Mouse (Mus musculus) lung, adult 2 months (tissue): ENCODE data around the gene Ccndbp1. TPM values are rescaled to one million over a fixed set of nuclear protein-coding genes. Genes with fewer than 3 reads are reported as not detected.
"Not testable (repeated sequence)": the region's sequence is repeated elsewhere in the genome, so short reads cannot be mapped to it uniquely, and the experiment has no call there.

Experiments used
- DNase-seq: peaks from one replicate; pipeline ENCODE4 v3.0.0; 2022
- H3K4me1 ChIP-seq: fragments of 200-500 bp; 2 replicates; pipeline ENCODE4 v1.6.1; 2011; ENCODE audit warnings: low read length; ENCODE audit not compliant: control insufficient read depth, insufficient read depth
- H3K4me3 ChIP-seq: fragments of 200-500 bp; replicated peaks from 2 replicates; pipeline ENCODE3; 2011; ENCODE audit warnings: low read depth, mild to moderate bottlenecking, control low read depth, low read length; ENCODE audit errors: extremely low read depth
- CTCF ChIP-seq: fragments of 200-500 bp; IDR thresholded peaks from 2 replicates; pipeline ENCODE4 v1.5.1; 2011; ENCODE audit warnings: mild to moderate bottlenecking, low read length, control low read depth; ENCODE audit not compliant: insufficient read depth
- POLR2A ChIP-seq: fragments of 200-500 bp; IDR thresholded peaks from 2 replicates; pipeline ENCODE4 v1.6.1; 2011; ENCODE audit warnings: low read depth, mild to moderate bottlenecking, control low read depth, low read length, borderline replicate concordance; ENCODE audit errors: extremely low read depth
- WGBS: fragments of 180-500 bp; shearing (Covaris S2); methylation state at CpG from one replicate; pipeline ENCODE4 v1.1.7; 2018; 5-methylcytosine and 5-hydroxymethylcytosine counted together
- polyA plus RNA-seq: library from polyadenylated mRNA; depleted of rRNA; stranded (reverse); fragments of >200 nt; gene quantifications from 2 replicates; pipeline ENCODE4 v1.2.3, GENCODE M21; 2012; rRNA removed

Ccndbp1 gene
- 20.9 and 28.5 TPM in 2 replicates for polyA plus RNA-seq

DNA sequence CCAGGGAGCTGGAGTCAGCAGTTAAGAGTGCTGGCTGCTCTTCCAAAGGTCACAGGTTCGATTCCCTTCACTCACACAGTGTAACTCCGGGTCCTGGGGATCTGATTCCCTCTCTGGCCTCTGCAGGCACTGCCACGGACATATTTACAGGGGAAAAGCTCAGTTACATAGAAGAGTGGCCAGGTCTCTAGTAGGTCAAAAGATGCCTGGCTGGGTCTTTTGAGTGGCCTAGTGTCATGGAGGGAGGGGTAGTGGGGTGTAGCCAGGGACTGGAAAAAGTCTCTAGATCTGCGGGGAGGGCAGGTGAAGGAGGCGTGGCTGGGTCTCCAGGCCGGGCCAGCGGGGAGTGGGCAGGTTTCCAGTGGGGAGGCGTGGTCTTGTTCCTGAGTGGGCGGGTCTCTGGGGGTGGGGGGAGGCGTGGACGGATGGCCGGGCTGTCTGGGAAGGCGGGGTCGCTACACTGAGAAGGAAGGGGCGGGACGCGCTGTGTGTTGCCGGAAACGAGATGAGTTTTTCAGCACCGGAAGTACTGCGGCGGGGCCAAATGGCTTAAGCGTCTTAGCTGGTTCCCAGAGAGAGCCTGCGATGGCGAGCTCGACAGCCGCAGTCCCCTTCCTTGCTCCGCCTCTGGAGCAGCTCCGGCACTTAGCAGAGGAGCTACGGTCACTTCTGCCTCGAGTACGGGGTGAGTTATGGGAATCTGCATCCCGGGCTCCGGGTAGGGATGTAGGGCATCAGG, at the start of gene Ccndbp1:
Ccndbp1 (plus strand) TSS at position 479 of the 739 bp plus-strand sequence.
- Histone ChIP-seq H3K4me3 (peak within 1 kb of the TSS; percentile 90), H3K4me1 (peaks cover 5% of the 10 kb centered on the region)
- WGBS, result 2% methylated on average over 34 of the region's 34 CpGs
- DNase-seq, result peak; percentile 87
- TF ChIP-seq POLR2A (peak; percentile 76), CTCF (no peak)

- no peaks in the 10 kb centered on the region; the same call in 1 of the 2 replicates for H3K4me1 ChIP-seq
- no peak overlapping the region for H3K4me3 ChIP-seq
- TF ChIP-seq CTCF, result no peak
- 57% methylated on average over 2 of the region's 2 CpGs for WGBS
- DNase-seq, result no peak
Measured at GRCm38 (mm10) chr2:120959363-120959762, 48.8 kb upstream of the Ccndbp1 start.

DNA sequence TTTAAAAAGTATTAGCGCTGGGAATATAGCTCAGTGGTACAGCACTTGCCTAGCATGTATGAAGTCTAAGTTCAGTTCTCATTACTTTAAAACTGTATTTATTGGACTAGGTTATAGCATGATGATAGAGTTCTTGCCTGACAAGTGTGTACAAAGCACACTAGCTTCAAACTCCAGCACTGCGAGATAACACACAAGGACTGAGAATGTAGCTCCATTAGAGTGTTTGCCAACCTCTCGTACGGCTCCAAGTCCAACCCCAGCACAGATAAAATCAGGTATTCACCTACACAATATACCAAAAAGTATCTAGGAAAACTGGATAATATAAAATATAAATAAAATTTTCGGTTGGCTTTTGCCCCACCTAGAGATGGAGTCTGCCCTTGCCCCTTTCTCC, 48.4 kb upstream of the Ccndbp1 start:
- no peaks in the 10 kb centered on the region; the same call in 1 of the 2 replicates for H3K4me1 ChIP-seq
- no peak for DNase-seq
- 73% methylated on average over 5 of the region's 5 CpGs for WGBS
- H3K4me3 ChIP-seq, result no peak overlapping the region
- TF ChIP-seq CTCF (no peak), POLR2A (no peak)

DNA sequence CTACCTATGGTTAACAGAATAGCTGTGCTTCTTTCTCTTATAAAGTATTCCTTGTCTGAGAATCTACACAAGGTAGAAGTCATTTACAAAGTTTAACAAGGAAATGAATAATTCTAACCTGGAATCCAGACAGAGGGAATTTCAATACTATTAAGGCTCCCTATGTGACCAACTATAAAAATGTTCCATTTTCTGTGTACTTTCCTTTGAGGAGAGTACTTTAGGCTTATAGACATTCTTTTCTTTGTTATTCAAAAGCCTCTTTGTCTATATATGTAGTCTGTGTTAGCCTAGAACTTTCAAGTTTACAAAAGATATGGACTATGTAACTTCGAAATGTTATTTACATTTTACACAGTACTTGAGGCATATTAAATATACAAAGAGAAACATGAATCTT, 47.9 kb upstream of the Ccndbp1 start:
- WGBS, result 55% methylated on average over 1 of the region's 1 CpGs
- no peak for DNase-seq
- TF ChIP-seq POLR2A, result no peak
- no peak for TF ChIP-seq CTCF
- no peak overlapping the region for H3K4me3 ChIP-seq
- no peaks in the 10 kb centered on the region; the same call in 1 of the 2 replicates for H3K4me1 ChIP-seq

- Histone ChIP-seq H3K4me3 (no peak overlapping the region), H3K4me1 (peaks cover 3% of the 10 kb centered on the region)
- TF ChIP-seq CTCF (no peak), POLR2A (no peak)
- 72% methylated on average over 7 of the region's 7 CpGs for WGBS
- no peak for DNase-seq
Measured at GRCm38 (mm10) chr2:120963110-120963509, 45.1 kb upstream of the Ccndbp1 start.

DNA sequence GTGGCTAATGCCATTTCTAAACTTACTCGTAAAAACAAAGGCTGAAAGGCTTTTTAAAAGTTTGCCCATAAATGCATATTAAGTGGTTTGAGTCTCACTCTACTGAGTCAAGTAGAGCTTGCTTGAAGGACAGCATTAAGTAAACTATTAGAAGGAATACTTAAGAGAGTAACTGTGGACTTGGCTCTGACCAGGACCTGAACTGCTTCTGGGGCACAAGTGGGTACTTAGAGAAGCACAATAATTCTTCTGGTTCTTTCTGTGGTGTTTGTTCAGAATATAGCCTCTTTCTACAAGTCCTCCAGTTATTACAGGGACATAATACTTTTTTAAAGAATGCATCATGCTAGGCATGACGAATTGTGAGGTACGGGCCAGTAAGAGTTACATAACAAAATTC, 42.7 kb upstream of the Ccndbp1 start:
- no peak for DNase-seq
- TF ChIP-seq POLR2A, result no peak
- TF ChIP-seq CTCF, result no peak
- no peak overlapping the region for H3K4me3 ChIP-seq
- H3K4me1 ChIP-seq, result peaks cover 7% of the 10 kb centered on the region
- WGBS, result 73% methylated on average over 3 of the region's 3 CpGs

DNA sequence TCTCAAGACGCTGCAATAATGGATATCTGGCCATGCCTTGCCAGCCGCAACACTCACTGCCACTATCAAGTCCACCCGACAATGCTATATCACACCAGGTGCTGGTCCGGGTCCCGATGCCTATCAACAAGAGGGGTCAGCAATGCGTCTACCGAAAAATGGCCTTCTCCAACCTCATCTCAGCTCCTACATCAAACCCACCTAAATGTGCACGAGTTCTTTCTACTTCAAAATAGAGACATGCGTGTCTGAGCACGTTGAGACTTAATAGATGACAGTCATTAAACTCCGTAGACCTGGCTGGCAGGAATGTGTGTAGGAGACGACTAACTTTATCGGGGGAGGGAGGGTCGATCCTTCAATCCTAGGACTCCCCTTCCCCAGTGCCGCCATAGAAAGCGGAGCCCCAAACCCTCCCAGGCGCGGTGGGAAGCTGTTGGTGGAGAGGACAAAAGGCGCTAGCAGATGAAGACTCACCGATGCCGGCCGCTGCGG, 38.1 kb upstream of the Ccndbp1 start:
- Histone ChIP-seq H3K4me3 (peak overlapping the region; percentile 74), H3K4me1 (peaks cover 7% of the 10 kb centered on the region)
- WGBS, result under 1% methylated on average over 23 of the region's 23 CpGs
- DNase-seq, result no peak
- TF ChIP-seq CTCF (no peak), POLR2A (no peak)

GRCm38 (mm10) chr2:120970559-120971080, 37.6 kb upstream of the Ccndbp1 start, which contains the start of gene Ubr1:
TSS of gene Ubr1 (minus strand) at chr2:120970715.
- peak; percentile 83 for DNase-seq
- peaks cover 7% of the 10 kb centered on the region for H3K4me1 ChIP-seq
- TF ChIP-seq CTCF, result no peak
- TF ChIP-seq POLR2A, result peak; percentile 96
- peak within 1 kb of the TSS; percentile 74 for H3K4me3 ChIP-seq
- WGBS, result under 1% methylated on average over 39 of the region's 39 CpGs

GRCm38 (mm10) chr2:120971766-120972165, 36.4 kb upstream of the Ccndbp1 start:
- H3K4me1 ChIP-seq, result peaks cover 6% of the 10 kb centered on the region
- TF ChIP-seq POLR2A (no peak), CTCF (no peak)
- H3K4me3 ChIP-seq, result no peak overlapping the region
- DNase-seq, result no peak
- WGBS, result 89% methylated on average over 4 of the region's 4 CpGs

- not testable (repeated sequence) for H3K4me1 ChIP-seq, DNase-seq, H3K4me3 ChIP-seq
- whole genome bisulfite sequencing, result 93% methylated on average over 8 of the region's 8 CpGs
Measured at GRCm38 (mm10) chr2:120972257-120972656, 35.9 kb upstream of the Ccndbp1 start.
